Mouse (Mus musculus): Measurements from ENCODE around the gene Otulin.

- TF ChIP-seq CTCF (IDR thresholded peaks at IDR 0.05) (no peak), EP300 (IDR thresholded peaks at IDR 0.05; ENCODE audit: insufficient read depth, low read depth, low read length) (no peak)
Measured at GRCm38 (mm10) chr15:27630601-27631383, at the start of gene Otulin.

Measured in heart, adult 2 months (tissue).